20 mouse cellular contexts compared by ENCODE assay signal in genomic region chr13:73835791-73836190, GRCm38 (mm10). TPM values are rescaled to one million over a fixed set of nuclear protein-coding genes. Genes with fewer than 3 reads are reported as not detected.
DNase-seq lines count a peak whose midpoint lies in the region; ATAC-seq and TF ChIP-seq lines count a peak whose summit lies in the region.
"Had no signal": no experiment of that assay in that cellular context is flagged by ENCODE, and none has a peak within 500 bp of the region (broad histone marks: within the 10 kb centered on the region; RNA-seq: fewer than 3 reads in every experiment).

No protein-coding gene starts in this region.

- H3K36me3 ChIP-seq in kidney, postnatal 0 days (ENCODE audit: insufficient read depth, low read length): no peaks in the 10 kb centered on the region
- H3K36me3 ChIP-seq in limb, embryonic 15.5 days: no peaks in the 10 kb centered on the region
- H3K36me3 ChIP-seq: forebrain, embryonic 15.5 days; stomach, embryonic 15.5 days had no signal

- 59% methylated on average over 4 of the region's 4 CpGs for WGBS in kidney, postnatal 0 days
- 27% methylated on average over 4 of the region's 4 CpGs for WGBS in limb, embryonic 15.5 days

- no peaks in the 10 kb centered on the region for H3K4me1 ChIP-seq in kidney, postnatal 0 days (replicated peaks; ENCODE audit: insufficient read depth, low read length)
- peaks cover 59% of the 10 kb centered on the region for H3K4me1 ChIP-seq in limb, embryonic 15.5 days
- H3K4me1 ChIP-seq: stomach, embryonic 15.5 days had no signal

- no peak overlapping the region for H3K27ac ChIP-seq in kidney, postnatal 0 days
- peak overlapping the region; percentile 44; the same call in 1 of the 2 replicates for H3K27ac ChIP-seq in limb, embryonic 15.5 days
- H3K27ac ChIP-seq: forebrain, embryonic 15.5 days; hindbrain, embryonic 14.5 days; left cerebral cortex, adult 2 months; stomach, embryonic 15.5 days had no signal

- no peak overlapping the region for H3K4me3 ChIP-seq in kidney, postnatal 0 days (replicated peaks; ENCODE audit: low read depth, low read length)
- no peak overlapping the region for H3K4me3 ChIP-seq in limb, embryonic 15.5 days
- H3K4me3 ChIP-seq: forebrain, embryonic 15.5 days; left cerebral cortex, adult 2 months; stomach, embryonic 15.5 days had no signal

- no peak for TF ChIP-seq CTCF in kidney, postnatal 0 days (IDR thresholded peaks at IDR 0.05; ENCODE audit: low read depth)

- no peak overlapping the region for H3K4me2 ChIP-seq in kidney, postnatal 0 days (ENCODE audit: low read length)
- no peak overlapping the region for H3K4me2 ChIP-seq in limb, embryonic 15.5 days
- H3K4me2 ChIP-seq: forebrain, embryonic 15.5 days; hindbrain, embryonic 14.5 days; stomach, embryonic 15.5 days had no signal

- DNase-seq in adrenal gland, postnatal 10 days: peak; percentile 32
- DNase-seq in adrenal gland, adult (ENCODE audit: inconsistent age in 2 of 2, low spot score in 1 of 2): no peak
- DNase-seq in kidney, postnatal 0 days (ENCODE audit: low spot score): peak; percentile 9
- DNase-seq in kidney, postnatal 25 days: no peak
- peak; percentile 43 for DNase-seq in ovary, adult 18-20 months (ENCODE audit: low spot score)
- no peak for DNase-seq in ovary, postnatal 10 days (ENCODE audit: low spot score)
- no peak for DNase-seq in right cerebral cortex, postnatal 4 days
- DNase-seq: adrenal gland, postnatal 14 days; cerebellum, adult 18-20 months; gastrocnemius, postnatal 36 days; kidney, postnatal 14 days; lung, adult 2 months; thymus, postnatal 4 days had no signal

- no peak for ATAC-seq in kidney, postnatal 0 days (replicated peaks; ENCODE audit: low FRiP score, low read depth)
- ATAC-seq in limb, embryonic 15.5 days (ENCODE audit: insufficient number of reproducible peaks, low FRiP score, low TSS enrichment, low read depth): no peak
- ATAC-seq: forebrain, embryonic 15.5 days; intestine, postnatal 0 days had no signal

- no peaks in the 10 kb centered on the region for H3K27me3 ChIP-seq in kidney, postnatal 0 days (ENCODE audit: insufficient read depth, low read length)
- H3K27me3 ChIP-seq in limb, embryonic 15.5 days: no peaks in the 10 kb centered on the region
- H3K27me3 ChIP-seq: forebrain, embryonic 15.5 days; stomach, embryonic 15.5 days had no signal

- no peak overlapping the region for H3K9ac ChIP-seq in kidney, postnatal 0 days (ENCODE audit: low read depth, low read length)
- no peak overlapping the region for H3K9ac ChIP-seq in limb, embryonic 15.5 days
- H3K9ac ChIP-seq: forebrain, embryonic 15.5 days; hindbrain, embryonic 14.5 days; stomach, embryonic 15.5 days had no signal

- no peaks in the 10 kb centered on the region for H3K9me3 ChIP-seq in kidney, postnatal 0 days (replicated peaks; ENCODE audit: low read length)
- H3K9me3 ChIP-seq in limb, embryonic 15.5 days: no peaks in the 10 kb centered on the region
- H3K9me3 ChIP-seq: forebrain, embryonic 15.5 days; stomach, embryonic 15.5 days had no signal

RNA-seq across cellular contexts. Expression of gene Nkd2, which starts 11.6 kb away (rescaled TPM):
- 1 to 10 TPM; 2.8 to 3.0 TPM for total RNA-seq in adrenal gland, postnatal 10 days (2021)
- polyA plus RNA-seq in kidney, postnatal 0 days (2015; fragmentation: Nextera tagmentation; extraction: Ambion mirVana): 8.9 and 10.1 TPM in 2 replicates
- 44.1 and 46.7 TPM in 2 replicates for polyA plus RNA-seq in limb, embryonic 15.5 days (2015; fragmentation: Nextera tagmentation; extraction: Ambion mirVana)
- total RNA-seq: neutrophil, adult 5-6 weeks had no signal

Comparison
In these comparisons a context has a peak if more than half of its experiments do, and no peak if none do; other contexts are left out.
1. DNase-seq: peak in adrenal gland, postnatal 10 days (single experiment), kidney, postnatal 0 days (single experiment) and ovary, adult 18-20 months (single experiment); none in adrenal gland, adult (0 of 2), kidney, postnatal 25 days (0 of 2), ovary, postnatal 10 days (single experiment) and right cerebral cortex, postnatal 4 days (single experiment).